Mouse (Mus musculus) myocyte (in vitro differentiated cells): Measurements from ENCODE around the gene AU015836. TPM values are rescaled to one million over a fixed set of nuclear protein-coding genes. Genes with fewer than 3 reads are reported as not detected.
A peak's percentile ranks its signal among the peaks of the same experiment; 100 is the strongest.

Experiments
- H3K27me3 ChIP-seq: one replicate; pipeline ENCODE4 v1.6.1; 2011; ENCODE audit not compliant: control insufficient read depth, insufficient read depth, insufficient read length
- H3K36me3 ChIP-seq: one replicate; pipeline ENCODE4 v1.6.1; 2011; ENCODE audit not compliant: control insufficient read depth, insufficient read depth
- H3K4me2 ChIP-seq: one replicate; pipeline ENCODE4 v1.6.1; 2011; ENCODE audit warnings: low read depth, control low read depth
- H3K4me3 ChIP-seq: one replicate; pipeline ENCODE4 v1.5.1; 2011; ENCODE audit warnings: mild to moderate bottlenecking, control low read depth, moderate library complexity
- H3K79me2 ChIP-seq: one replicate; pipeline ENCODE4 v1.6.1; 2011; ENCODE audit not compliant: control insufficient read depth, insufficient read depth
- H3ac ChIP-seq: one replicate; pipeline ENCODE4 v1.6.1; 2011; ENCODE audit not compliant: control insufficient read depth, insufficient read length
- CEBPB ChIP-seq: IDR thresholded peaks from 2 replicates; pipeline ENCODE4 v1.6.1; 2011; ENCODE audit warnings: mild to moderate bottlenecking, moderate library complexity; ENCODE audit not compliant: poor library complexity, insufficient read depth, severe bottlenecking
- E2F4 ChIP-seq: IDR thresholded peaks from one replicate; pipeline ENCODE4 v1.6.1; 2011; ENCODE audit warnings: mild to moderate bottlenecking, control low read depth, moderate library complexity; ENCODE audit not compliant: insufficient read depth
- MAX ChIP-seq: IDR thresholded peaks from one replicate; pipeline ENCODE4 v1.6.1; 2011; ENCODE audit warnings: low read depth, mild to moderate bottlenecking, control low read depth
- MYOD1 ChIP-seq, 3 experiments: IDR thresholded peaks; one replicate each; pipeline ENCODE4 v1.6.1; 2011; ENCODE audit warnings: control low read depth in 2 of 3, low read depth in 2 of 3, mild to moderate bottlenecking in 2 of 3, moderate library complexity in 1 of 3; ENCODE audit not compliant: insufficient read length in 2 of 3, control insufficient read depth in 1 of 3
- MYOG ChIP-seq, 3 experiments: IDR thresholded peaks; one replicate each; pipeline ENCODE4 v1.6.1; 2011; ENCODE audit warnings: control low read depth in 2 of 3, low read depth in 2 of 3, mild to moderate bottlenecking in 2 of 3; ENCODE audit not compliant: insufficient read length in 2 of 3, control insufficient read depth in 1 of 3, insufficient read depth in 1 of 3
- POLR2A ChIP-seq: IDR thresholded peaks from one replicate; pipeline ENCODE4 v1.6.1; 2011; ENCODE audit warnings: low read depth, mild to moderate bottlenecking, control low read depth, moderate library complexity; ENCODE audit not compliant: insufficient read length
- POLR2AphosphoS2 ChIP-seq: IDR thresholded peaks from one replicate; pipeline ENCODE4 v1.6.1; 2011; ENCODE audit warnings: low read depth, control low read depth; ENCODE audit not compliant: insufficient read length
- REST ChIP-seq: IDR thresholded peaks from one replicate; pipeline ENCODE4 v1.6.1; 2011; ENCODE audit warnings: mild to moderate bottlenecking, control low read depth, moderate library complexity; ENCODE audit not compliant: insufficient read depth, insufficient read length
- SRF ChIP-seq: IDR thresholded peaks from one replicate; pipeline ENCODE4 v1.6.1; 2011; ENCODE audit warnings: low read depth; ENCODE audit not compliant: control insufficient read depth, insufficient read length
- TCF12 ChIP-seq: IDR thresholded peaks from one replicate; pipeline ENCODE4 v1.6.1; 2011; ENCODE audit warnings: mild to moderate bottlenecking, control low read depth; ENCODE audit not compliant: poor library complexity, insufficient read depth, severe bottlenecking
- TCF3 ChIP-seq: IDR thresholded peaks from one replicate; pipeline ENCODE4 v1.6.1; 2011; ENCODE audit warnings: low read depth, control low read depth; ENCODE audit not compliant: insufficient read length
- USF1 ChIP-seq: IDR thresholded peaks from one replicate; pipeline ENCODE4 v1.6.1; 2011; ENCODE audit warnings: low read depth, mild to moderate bottlenecking, control low read depth, moderate library complexity
- polyA plus RNA-seq: library from polyadenylated mRNA; unstranded; fragments of >200 nt; fragmentation: generic; extraction: Trizol; gene quantifications from one replicate; pipeline ENCODE4 v1.2.1, GENCODE M21; 2012; ENCODE audit warnings: missing spikeins

Gene AU015836
- not detected for polyA plus RNA-seq

DNA sequence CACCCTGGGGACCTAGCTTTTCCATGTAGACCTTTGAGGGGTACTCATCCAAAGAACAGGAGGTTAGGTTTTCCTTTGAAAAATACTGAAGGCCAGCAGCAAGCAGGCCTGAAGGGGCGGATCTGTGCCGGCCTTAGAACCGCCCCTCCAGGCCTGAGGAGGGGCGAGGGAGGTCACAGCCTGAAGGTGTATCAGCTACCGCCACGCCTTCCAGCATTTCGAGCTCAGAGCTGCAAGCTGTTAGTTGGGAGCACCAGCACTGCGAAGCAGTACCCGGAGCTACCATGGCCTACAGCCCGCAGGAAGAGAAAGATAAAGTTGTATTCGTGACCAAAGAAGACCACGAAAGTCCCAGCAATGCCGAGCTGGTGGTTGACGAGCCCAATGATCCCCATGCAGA lies at the start of gene AU015836:
AU015836 (plus strand) TSS at position 216 of the 400 bp plus-strand sequence.
- TF ChIP-seq MAX, result no peak
- no peak for TF ChIP-seq TCF3
- H3ac ChIP-seq, result no peak within 1 kb of the TSS
- no peaks in the 10 kb centered on the region for H3K27me3 ChIP-seq
- H3K4me2 ChIP-seq, result no peak within 1 kb of the TSS
- H3K4me3 ChIP-seq, result no peak within 1 kb of the TSS
- no peaks in the 10 kb centered on the region for H3K36me3 ChIP-seq
- no peaks in the 10 kb centered on the region for H3K79me2 ChIP-seq

DNA sequence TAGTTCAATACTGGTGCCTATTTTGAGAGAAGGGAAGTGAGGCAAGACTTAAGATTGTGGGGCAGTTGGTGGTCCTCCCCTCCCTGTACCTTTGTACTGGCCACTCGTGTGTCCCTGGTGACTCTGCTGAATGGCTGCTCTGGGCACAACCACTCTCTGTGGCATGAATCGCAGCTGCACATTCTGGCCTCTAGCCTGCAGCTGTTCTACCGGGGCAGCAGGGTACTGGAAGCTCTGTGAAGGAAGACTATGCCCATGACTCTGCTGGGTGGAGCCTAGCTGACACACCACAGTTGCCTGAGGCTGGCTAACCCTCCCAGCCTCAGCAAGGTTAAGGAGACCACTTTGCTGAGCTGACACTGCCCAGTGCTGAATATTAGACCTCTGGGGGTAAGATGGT lies 49.4 kb upstream of the AU015836 start:
- Histone ChIP-seq H3K27me3 (no peaks in the 10 kb centered on the region), H3K79me2 (no peaks in the 10 kb centered on the region), H3K36me3 (no peaks in the 10 kb centered on the region), H3ac (no peak overlapping the region), H3K4me2 (no peak overlapping the region), H3K4me3 (no peak overlapping the region)
- TF ChIP-seq MYOD1 (IDR thresholded peaks at IDR 0.05; ENCODE audit: control insufficient read depth in 1 of 3, insufficient read length in 2 of 3, low read depth in 2 of 3), result peak in 2 of 3 experiments; percentile 17 to 58
- no peak for TF ChIP-seq POLR2AphosphoS2
- TF ChIP-seq MYOG (IDR thresholded peaks at IDR 0.05; ENCODE audit: control insufficient read depth in 1 of 3, insufficient read depth in 1 of 3, insufficient read length in 2 of 3, low read depth in 2 of 3), result peak in 2 of 3 experiments; percentile 14 to 75

- Histone ChIP-seq H3K4me3 (no peak overlapping the region), H3K36me3 (no peaks in the 10 kb centered on the region), H3K27me3 (no peaks in the 10 kb centered on the region), H3K79me2 (no peaks in the 10 kb centered on the region), H3K4me2 (no peak overlapping the region), H3ac (no peak overlapping the region)
- no peak for TF ChIP-seq USF1
- no peak for TF ChIP-seq SRF
- no peak for TF ChIP-seq E2F4
- no peak for TF ChIP-seq TCF12
- no peak for TF ChIP-seq MYOG (IDR thresholded peaks at IDR 0.05; ENCODE audit: control insufficient read depth in 1 of 3, insufficient read depth in 1 of 3, insufficient read length in 2 of 3, low read depth in 2 of 3)
- TF ChIP-seq TCF3, result no peak
Measured at GRCm38 (mm10) chrX:93928379-93928778, 40.1 kb upstream of the AU015836 start.

GRCm38 (mm10) chrX:93928794-93929193 lies 39.7 kb upstream of the AU015836 start:
- TF ChIP-seq CEBPB (no peak), MYOG (IDR thresholded peaks at IDR 0.05; ENCODE audit: control insufficient read depth in 1 of 3, insufficient read depth in 1 of 3, insufficient read length in 2 of 3, low read depth in 2 of 3) (no peak), USF1 (no peak), TCF12 (no peak), MYOD1 (IDR thresholded peaks at IDR 0.05; ENCODE audit: control insufficient read depth in 1 of 3, insufficient read length in 2 of 3, low read depth in 2 of 3) (no peak), POLR2A (no peak), REST (no peak), E2F4 (no peak), MAX (no peak), SRF (no peak), TCF3 (no peak), POLR2AphosphoS2 (no peak)
- Histone ChIP-seq H3K4me3 (no peak overlapping the region), H3K4me2 (no peak overlapping the region), H3K36me3 (no peaks in the 10 kb centered on the region), H3ac (no peak overlapping the region), H3K27me3 (no peaks in the 10 kb centered on the region), H3K79me2 (no peaks in the 10 kb centered on the region)

DNA sequence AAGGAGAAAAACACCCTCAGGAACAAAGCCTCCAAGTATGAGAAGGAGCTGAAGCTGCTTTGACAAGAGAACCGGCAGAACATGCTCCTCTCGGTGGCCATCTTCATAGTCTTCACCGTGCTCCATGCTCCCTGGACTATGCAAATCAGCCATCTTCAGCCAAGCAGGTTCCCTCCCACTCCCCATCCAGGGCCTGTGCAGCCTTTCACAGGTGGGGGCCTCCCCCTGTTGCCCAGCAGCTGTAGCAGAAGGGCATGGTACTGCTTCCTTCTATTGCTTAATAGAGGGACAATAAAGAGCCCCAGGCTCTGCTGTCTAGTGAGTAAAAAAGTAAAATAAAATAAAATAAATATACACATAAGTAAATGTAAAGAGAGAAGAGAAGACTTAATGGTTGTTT lies 36.8 kb upstream of the AU015836 start:
- TF ChIP-seq REST (no peak), E2F4 (no peak), TCF12 (no peak), MAX (no peak), POLR2A (no peak)
- no peak overlapping the region for H3ac ChIP-seq
- H3K79me2 ChIP-seq, result no peaks in the 10 kb centered on the region
- no peak overlapping the region for H3K4me2 ChIP-seq
- no peaks in the 10 kb centered on the region for H3K36me3 ChIP-seq
- H3K4me3 ChIP-seq, result no peak overlapping the region
- H3K27me3 ChIP-seq, result no peaks in the 10 kb centered on the region

GRCm38 (mm10) chrX:93956727-93957126 lies 11.7 kb upstream of the AU015836 start:
- H3K79me2 ChIP-seq, result no peaks in the 10 kb centered on the region
- no peak for TF ChIP-seq REST
- no peak for TF ChIP-seq POLR2AphosphoS2
- TF ChIP-seq MYOD1 (IDR thresholded peaks at IDR 0.05; ENCODE audit: control insufficient read depth in 1 of 3, insufficient read length in 2 of 3, low read depth in 2 of 3), result no peak
- no peak for TF ChIP-seq CEBPB
- no peak for TF ChIP-seq SRF
- no peak for TF ChIP-seq POLR2A
- TF ChIP-seq TCF12, result no peak
- TF ChIP-seq MYOG (IDR thresholded peaks at IDR 0.05; ENCODE audit: control insufficient read depth in 1 of 3, insufficient read depth in 1 of 3, insufficient read length in 2 of 3, low read depth in 2 of 3), result no peak
- no peak overlapping the region for H3ac ChIP-seq
- no peak overlapping the region for H3K4me3 ChIP-seq
- no peak overlapping the region for H3K4me2 ChIP-seq
- H3K36me3 ChIP-seq, result no peaks in the 10 kb centered on the region
- H3K27me3 ChIP-seq, result peaks cover 9% of the 10 kb centered on the region
